Mouse (Mus musculus) ES-E14 (cell line): ENCODE results near the gene Zbtb41. TPM values are rescaled to one million over a fixed set of nuclear protein-coding genes. Genes with fewer than 3 reads are reported as not detected.
A peak's percentile ranks its signal among the peaks of the same experiment; 100 is the strongest.
"Not testable (repeated sequence)": the region's sequence is repeated elsewhere in the genome, so short reads cannot be mapped to it uniquely, and the experiment has no call there.

ENCODE experiments used
- DNase-seq: peaks from one replicate; pipeline ENCODE4 v3.0.0-alpha.2; 2013; ENCODE audit warnings: low read depth, low spot score
- H3K27ac ChIP-seq: 2 replicates; pipeline ENCODE4 v1.5.1; 2012; ENCODE audit warnings: low read depth, mild to moderate bottlenecking, low read length, moderate library complexity, mixed read lengths; ENCODE audit not compliant: poor library complexity, insufficient read depth, severe bottlenecking
- H3K36me3 ChIP-seq: 2 replicates; pipeline ENCODE4 v1.6.1; 2012; ENCODE audit warnings: mild to moderate bottlenecking, low read length, moderate library complexity, mixed read lengths; ENCODE audit not compliant: control insufficient read depth, poor library complexity, insufficient read depth, severe bottlenecking
- H3K4me1 ChIP-seq, 2 experiments: fragments of 150-350 bp in 1 of 2; sonication (generic) in 1 of 2; 2 replicates each; pipeline ENCODE4 v1.6.1; 2012; ENCODE audit warnings: low read length in 2 of 2, mild to moderate bottlenecking in 1 of 2, mixed read lengths in 1 of 2; ENCODE audit not compliant: control insufficient read depth in 2 of 2, insufficient read depth in 2 of 2, poor library complexity in 1 of 2
- H3K4me3 ChIP-seq, 2 experiments: fragments of 150-350 bp in 1 of 2; sonication (generic) in 1 of 2; 2 replicates each; pipeline ENCODE4 v1.5.1; 2012; ENCODE audit warnings: low read length in 2 of 2, low read depth in 1 of 2, mild to moderate bottlenecking in 1 of 2, mixed read lengths in 1 of 2; ENCODE audit not compliant: insufficient read depth in 1 of 2, poor library complexity in 1 of 2, severe bottlenecking in 1 of 2
- H3K9ac ChIP-seq: 2 replicates; pipeline ENCODE4 v1.6.1; 2012; ENCODE audit warnings: low read depth, mild to moderate bottlenecking, low read length, mixed read lengths; ENCODE audit not compliant: poor library complexity, insufficient read depth, severe bottlenecking
- H3K9me3 ChIP-seq: fragments of 150-350 bp; sonication (generic); 2 replicates; pipeline ENCODE4 v1.6.1; 2012; ENCODE audit warnings: low read depth, mild to moderate bottlenecking, low read length; ENCODE audit not compliant: control insufficient read depth, insufficient read depth
- CHD2 ChIP-seq: IDR thresholded peaks from 2 replicates; pipeline ENCODE4 v1.6.1; 2014; ENCODE audit warnings: mild to moderate bottlenecking, low read depth, low read length, inconsistent platforms
- HCFC1 ChIP-seq: IDR thresholded peaks from 2 replicates; pipeline ENCODE4 v1.6.1; 2012; ENCODE audit warnings: low read length, inconsistent platforms, borderline replicate concordance; ENCODE audit not compliant: insufficient read depth
- MAFK ChIP-seq: IDR thresholded peaks from 2 replicates; pipeline ENCODE4 v1.6.1; 2014; ENCODE audit warnings: mild to moderate bottlenecking, low read depth, low read length, inconsistent platforms; ENCODE audit not compliant: insufficient read depth
- ZC3H11A ChIP-seq: IDR thresholded peaks from 2 replicates; pipeline ENCODE4 v1.6.1; 2012; ENCODE audit warnings: low read depth, mild to moderate bottlenecking, inconsistent platforms, low read length, borderline replicate concordance
- ZNF384 ChIP-seq: IDR thresholded peaks from 2 replicates; pipeline ENCODE4 v1.6.1; 2012; ENCODE audit warnings: low read depth, low read length, inconsistent platforms
- in situ Hi-C, 2 experiments: fragments of 600-800 bp; cut with MboI; formaldehyde crosslinking; loops; one replicate each; pipeline ENCODE4 v1.15.1; 2025; ENCODE audit warnings: low sequenced_read_pairs in 2 of 2, inconsistent platforms in 1 of 2; ENCODE audit not compliant: unreplicated experiment in 2 of 2
- total RNA-seq: library from RNA; depleted of rRNA; stranded (reverse); fragments of 300-350 nt; gene quantifications from 2 replicates; pipeline ENCODE4 v1.2.3, GENCODE M21; 2012

The Zbtb41 gene
- total RNA-seq, 1 experiment: 11.4 TPM

DNA sequence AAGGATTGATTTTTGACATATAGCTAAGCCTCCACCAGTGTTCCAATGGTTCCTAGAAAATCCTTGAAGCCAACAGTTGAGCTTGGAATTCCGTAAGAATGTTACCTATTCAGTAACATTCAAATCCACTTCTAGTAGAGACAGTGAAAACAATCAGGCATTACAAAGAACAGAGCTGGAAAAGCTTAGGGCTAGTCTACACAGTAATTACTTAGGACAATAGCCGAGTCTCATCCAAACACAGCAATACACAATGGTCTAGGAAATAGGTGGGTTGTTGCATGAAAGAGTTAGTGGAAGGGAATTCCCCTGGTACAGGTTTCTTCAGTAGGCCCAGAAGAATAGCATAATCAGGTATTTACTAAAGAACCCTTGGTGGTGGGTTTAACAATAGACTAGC lies 9.7 kb upstream of the Zbtb41 start:
- H3K4me3 ChIP-seq, H3K4me1 ChIP-seq, H3K27ac ChIP-seq, in situ Hi-C loops, H3K36me3 ChIP-seq, H3K9ac ChIP-seq, H3K9me3 ChIP-seq: not testable (repeated sequence)
- peak; percentile 56; the same call in 1 of the 2 replicates for TF ChIP-seq CHD2
- peak; percentile 45 for DNase-seq

DNA sequence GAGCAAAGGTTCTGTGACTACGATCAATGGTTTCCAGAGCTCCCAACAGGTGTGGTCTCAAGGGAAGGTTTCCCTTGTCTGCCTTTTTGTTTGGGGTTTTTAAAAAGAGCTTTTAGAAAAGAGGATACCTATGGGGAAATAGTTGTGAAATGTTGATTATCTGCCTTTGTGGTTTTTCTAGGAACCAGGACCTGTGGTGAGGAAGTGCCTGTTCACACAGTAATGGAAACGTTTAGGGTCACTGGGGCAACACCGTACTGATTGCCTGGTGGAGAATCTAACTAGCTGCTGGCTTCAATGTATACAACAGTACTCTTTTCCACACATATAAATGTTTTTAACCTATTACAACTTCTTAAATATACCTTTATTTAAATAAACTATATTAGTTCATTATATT lies 8.6 kb upstream of the Zbtb41 start:
- no peak overlapping the region for H3K9ac ChIP-seq

DNA sequence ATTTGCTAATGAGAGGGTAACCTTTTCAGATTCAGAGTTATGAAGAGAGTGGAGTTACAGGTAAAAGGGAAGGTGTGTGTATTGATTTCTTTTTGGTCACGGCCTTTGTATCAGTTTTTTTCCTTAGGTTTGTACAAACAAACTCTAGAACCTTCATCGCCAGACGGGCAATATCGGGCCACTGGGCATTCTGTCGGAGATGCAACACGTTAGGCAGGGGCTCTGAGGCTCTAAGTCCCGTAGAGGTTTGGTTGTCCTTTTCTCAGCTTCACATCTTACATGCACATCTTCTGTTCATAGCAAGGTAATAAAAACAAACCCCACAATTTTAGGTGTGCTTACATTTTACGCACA lies 590 bp upstream of the Zbtb41 start:
- TF ChIP-seq HCFC1 (no peak), ZC3H11A (no peak), CHD2 (no peak)
- peak overlapping the region; percentile 78 to 94 for H3K4me3 ChIP-seq
- in situ Hi-C loops: no loop called here
- H3K9ac ChIP-seq: peak overlapping the region; percentile 94
- no peak for DNase-seq
- no peaks in the 10 kb centered on the region for H3K9me3 ChIP-seq
- peaks cover 7% of the 10 kb centered on the region for H3K36me3 ChIP-seq
- H3K4me1 ChIP-seq: peaks cover 5 to 9% of the 10 kb centered on the region in 2 experiments; a peak in 2 of 4 replicates
- H3K27ac ChIP-seq: no peak overlapping the region

More for the DNA sequence above, 8.6 kb upstream of the Zbtb41 start:
- in situ Hi-C loops: no loop called here
- no peak overlapping the region for H3K27ac ChIP-seq
- peaks cover 5% of the 10 kb centered on the region; the same call in 1 of the 2 replicates for H3K9me3 ChIP-seq
- H3K4me1 ChIP-seq: peaks cover 4 to 6% of the 10 kb centered on the region in 2 experiments; a peak in 2 of 4 replicates
- TF ChIP-seq ZNF384 (no peak), CHD2 (no peak), ZC3H11A (no peak), HCFC1 (no peak), MAFK (no peak)
- no peak overlapping the region for H3K4me3 ChIP-seq
- no peak for DNase-seq
- H3K36me3 ChIP-seq: no peaks in the 10 kb centered on the region

DNA sequence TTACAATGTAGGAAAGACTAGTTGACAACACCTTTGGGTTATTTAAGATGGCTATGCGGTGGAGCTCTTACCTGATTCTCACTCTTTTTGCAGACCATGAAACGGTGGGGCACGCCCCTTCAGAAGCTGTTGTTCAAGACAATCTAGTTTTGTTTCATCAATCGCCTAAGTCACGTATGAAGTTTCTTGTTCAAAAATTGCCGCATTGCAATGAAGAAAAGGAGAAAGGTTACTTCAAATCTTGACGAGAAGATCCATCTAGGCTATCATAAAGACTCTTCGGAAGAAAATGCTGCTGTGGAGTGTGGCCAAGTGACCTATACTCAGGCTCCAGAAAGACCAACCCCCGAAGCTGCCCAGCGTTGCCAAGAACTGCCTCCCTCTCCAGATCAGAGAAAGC lies 853 bp downstream of the Zbtb41 start:
- H3K36me3 ChIP-seq: peaks cover 10% of the 10 kb centered on the region
- no peak overlapping the region for H3K27ac ChIP-seq
- H3K9ac ChIP-seq: peak overlapping the region; percentile 94; the same call in 1 of the 2 replicates
- H3K4me3 ChIP-seq: peak overlapping the region; percentile 83 to 94
- no peaks in the 10 kb centered on the region for H3K9me3 ChIP-seq
- DNase-seq: no peak
- in situ Hi-C loops: no loop called here
- no peak for TF ChIP-seq MAFK
- TF ChIP-seq HCFC1: no peak
- no peak for TF ChIP-seq ZC3H11A
- TF ChIP-seq CHD2: no peak
- TF ChIP-seq ZNF384: no peak
- peaks cover 5 to 9% of the 10 kb centered on the region in 2 experiments; a peak in 2 of 4 replicates for H3K4me1 ChIP-seq

DNA sequence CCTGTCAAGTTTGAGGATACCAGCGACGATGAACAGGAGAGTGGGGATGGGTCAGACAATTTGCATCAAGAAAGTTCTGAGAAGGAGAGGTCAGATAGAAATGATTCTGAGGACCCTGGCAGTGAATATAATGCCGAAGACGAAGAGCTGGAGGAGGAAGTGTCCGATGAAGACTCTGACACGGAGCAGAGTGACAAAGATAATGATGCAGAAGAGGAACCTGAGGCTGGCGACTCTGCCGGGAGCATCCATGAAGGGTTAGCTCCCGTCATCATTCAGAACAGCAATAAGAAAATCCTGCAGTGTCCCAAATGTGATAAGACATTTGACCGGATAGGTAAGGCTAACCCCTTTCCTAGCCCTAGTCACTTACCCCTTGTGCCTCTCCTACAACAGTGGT lies 1.8 kb downstream of the Zbtb41 start:
- no peak overlapping the region; the same call in 1 of the 2 replicates for H3K9ac ChIP-seq
- in situ Hi-C loops: no loop called here
- no peak for TF ChIP-seq HCFC1
- no peak for TF ChIP-seq ZC3H11A

More for the DNA sequence above, 1.8 kb downstream of the Zbtb41 start:
- H3K4me1 ChIP-seq: peaks cover 5 to 9% of the 10 kb centered on the region in 2 experiments; a peak in 2 of 4 replicates
- no peak for DNase-seq
- H3K9me3 ChIP-seq: no peaks in the 10 kb centered on the region
- H3K27ac ChIP-seq: no peak overlapping the region
- H3K36me3 ChIP-seq: peaks cover 10% of the 10 kb centered on the region
- peak overlapping the region; percentile 6 to 28; a peak in 2 of 4 replicates for H3K4me3 ChIP-seq
